Mouse (Mus musculus): ENCODE results near the gene Cfap74.
"Not testable (repeated sequence)": the region's sequence is repeated elsewhere in the genome, so short reads cannot be mapped to it uniquely, and the experiment has no call there.

The Cfap74 gene

GRCm38 (mm10) chr4:155469590-155470262, 60.7 kb downstream of the Cfap74 start:
- DNase-seq (ENCODE audit: low spot score in 2 of 2): peak; percentile 51 to 62

- no peak for DNase-seq (ENCODE audit: low spot score in 2 of 2)
Measured at GRCm38 (mm10) chr4:155470263-155470953, 61.4 kb downstream of the Cfap74 start.

GRCm38 (mm10) chr4:155470997-155471396, 62.0 kb downstream of the Cfap74 start:
- no peak for DNase-seq (ENCODE audit: low spot score in 2 of 2)

GRCm38 (mm10) chr4:155471406-155471805, 62.4 kb downstream of the Cfap74 start:
- no peak for DNase-seq (ENCODE audit: low spot score in 2 of 2)

- no peak for DNase-seq (ENCODE audit: low spot score in 2 of 2)
Measured at GRCm38 (mm10) chr4:155472716-155473290, 63.8 kb downstream of the Cfap74 start.

GRCm38 (mm10) chr4:155473319-155473718, 64.3 kb downstream of the Cfap74 start:
- no peak for DNase-seq (ENCODE audit: low spot score in 2 of 2)

- DNase-seq (ENCODE audit: low spot score in 2 of 2): not testable (repeated sequence)
Measured at GRCm38 (mm10) chr4:155473796-155474195, 64.8 kb downstream of the Cfap74 start.

GRCm38 (mm10) chr4:155481381-155482124, 72.6 kb downstream of the Cfap74 start:
- DNase-seq (ENCODE audit: low spot score in 2 of 2): peak; percentile 78 to 86

GRCm38 (mm10) chr4:155482125-155482480, 73.1 kb downstream of the Cfap74 start:
- DNase-seq (ENCODE audit: low spot score in 2 of 2): no peak

GRCm38 (mm10) chr4:155482733-155483540, 73.9 kb downstream of the Cfap74 start:
- no peak for DNase-seq (ENCODE audit: low spot score in 2 of 2)

GRCm38 (mm10) chr4:155485521-155485920, 76.5 kb downstream of the Cfap74 start:
- DNase-seq (ENCODE audit: low spot score in 2 of 2): no peak

GRCm38 (mm10) chr4:155487746-155488145, 78.8 kb downstream of the Cfap74 start:
- no peak for DNase-seq (ENCODE audit: low spot score in 2 of 2)

GRCm38 (mm10) chr4:155488232-155489025, 79.4 kb downstream of the Cfap74 start:
- peak; percentile 69 to 72 for DNase-seq (ENCODE audit: low spot score in 2 of 2)

- no peak for DNase-seq (ENCODE audit: low spot score in 2 of 2)
Measured at GRCm38 (mm10) chr4:155489101-155489970, 80.3 kb downstream of the Cfap74 start.

GRCm38 (mm10) chr4:155490456-155490855, 81.5 kb downstream of the Cfap74 start:
- DNase-seq (ENCODE audit: low spot score in 2 of 2): no peak

GRCm38 (mm10) chr4:155490990-155491504, 82.1 kb downstream of the Cfap74 start, which contains the start of gene Gnb1:
Gene Gnb1, plus strand, starts transcription at chr4:155491361.
- DNase-seq (ENCODE audit: low spot score in 2 of 2): peak; percentile 93 to 97

GRCm38 (mm10) chr4:155491529-155492130, 82.6 kb downstream of the Cfap74 start:
- peak in 1 of 2 experiments; percentile 38 for DNase-seq (ENCODE audit: low spot score in 2 of 2)

GRCm38 (mm10) chr4:155492131-155492633, 83.2 kb downstream of the Cfap74 start:
- peak; percentile 61 to 67 for DNase-seq (ENCODE audit: low spot score in 2 of 2)

- no peak for DNase-seq (ENCODE audit: low spot score in 2 of 2)
Measured at GRCm38 (mm10) chr4:155494891-155495290, 85.9 kb downstream of the Cfap74 start.

Data from right cerebral cortex, postnatal 10 days (tissue).